Mouse (Mus musculus) megakaryocyte progenitor cell, adult 5-6 weeks (primary cell): ENCODE measurements around the gene Gm498. TPM values are rescaled to one million over a fixed set of nuclear protein-coding genes. Genes with fewer than 3 reads are reported as not detected.

ENCODE experiments used
- ATAC-seq: replicated peaks from 2 replicates; pipeline ENCODE4 v1.8.0; 2016; ENCODE audit warnings: mild to moderate bottlenecking, moderate TSS enrichment, inconsistent platforms; ENCODE audit not compliant: poor library complexity
- total RNA-seq, 2 experiments: library from RNA; stranded (forward) in 1 of 2; stranded (reverse) in 1 of 2; fragments of 157-497, 149-512 nt in 1 of 2; fragments of 200-1000 nt in 1 of 2; gene quantifications; 2 replicates each; pipeline versions ENCODE4 v1.2.3 to v1.2.4; 2015 to 2017

Gene Gm498
- total RNA-seq, 2 experiments from 2014 or later, result not detected

- no peak for ATAC-seq
Observed at GRCm38 (mm10) chr7:143891146-143891545, 24.5 kb downstream of the Gm498 start.

- ATAC-seq, result no peak
Observed at GRCm38 (mm10) chr7:143892361-143892760, 25.7 kb downstream of the Gm498 start.

GRCm38 (mm10) chr7:143900667-143901066, 34.0 kb downstream of the Gm498 start:
- no peak for ATAC-seq

GRCm38 (mm10) chr7:143905176-143905575, 38.5 kb downstream of the Gm498 start:
- ATAC-seq, result no peak

- ATAC-seq, result 0 out of 2 replicates have a peak, but pooled peaks have one; percentile 2
Observed at GRCm38 (mm10) chr7:143905606-143906005, 39.0 kb downstream of the Gm498 start.

- ATAC-seq, result no peak
Observed at GRCm38 (mm10) chr7:143913611-143914010, 47.0 kb downstream of the Gm498 start.

GRCm38 (mm10) chr7:143919031-143919679, 52.5 kb downstream of the Gm498 start:
- no peak for ATAC-seq

- ATAC-seq, result no peak
Observed at GRCm38 (mm10) chr7:143929899-143930298, 63.3 kb downstream of the Gm498 start.

GRCm38 (mm10) chr7:143938647-143939046, 72.0 kb downstream of the Gm498 start:
- ATAC-seq, result no peak

GRCm38 (mm10) chr7:143939476-143939875, 72.8 kb downstream of the Gm498 start:
- no peak for ATAC-seq

GRCm38 (mm10) chr7:143942941-143943691, 76.5 kb downstream of the Gm498 start:
- no peak for ATAC-seq

- no peak for ATAC-seq
Observed at GRCm38 (mm10) chr7:143944421-143944980, 77.9 kb downstream of the Gm498 start.

Other genes starting within 250 kb of the Gm498 start
- 28.1 and 31.6 TPM in 2 replicates for gene Tnfrsf26, start 238.1 kb upstream of the Gm498 start, total RNA-seq (2015)
- 20.1 and 20.5 TPM in 2 replicates for gene Tnfrsf26, start 238.1 kb upstream of the Gm498 start, total RNA-seq (2017)
- gene Tnfrsf22, start 217.2 kb upstream of the Gm498 start, total RNA-seq (2015), result 8.3 and 13.6 TPM in 2 replicates
- 2.8 and 5.7 TPM in 2 replicates for gene Tnfrsf22, start 217.2 kb upstream of the Gm498 start, total RNA-seq (2017)
- 3.9 and 5.8 TPM in 2 replicates for gene Tnfrsf23, start 181.0 kb upstream of the Gm498 start, total RNA-seq (2015)
- gene Tnfrsf23, start 181.0 kb upstream of the Gm498 start, total RNA-seq (2017), result 0.20 and 2.1 TPM in 2 replicates
- 2.7 and 3.4 TPM in 2 replicates for gene Osbpl5, start 109.9 kb upstream of the Gm498 start, total RNA-seq (2015)
- gene Osbpl5, start 109.9 kb upstream of the Gm498 start, total RNA-seq (2017), result 4.4 and 8.6 TPM in 2 replicates
- gene Mrgprg, start 99.8 kb upstream of the Gm498 start, total RNA-seq (2015), result not detected in 2 replicates
- gene Mrgprg, start 99.8 kb upstream of the Gm498 start, total RNA-seq (2017), result not detected in 2 replicates
- gene Mrgpre, start 82.3 kb upstream of the Gm498 start, total RNA-seq (2015), result 1.3 and 2.9 TPM in 2 replicates
- gene Mrgpre, start 82.3 kb upstream of the Gm498 start, total RNA-seq (2017), result 0.17 and 0.95 TPM in 2 replicates
- gene Nadsyn1, start 44.0 kb upstream of the Gm498 start, total RNA-seq (2015), result 4.4 and 7.1 TPM in 2 replicates
- gene Nadsyn1, start 44.0 kb upstream of the Gm498 start, total RNA-seq (2017), result 9.2 and 9.5 TPM in 2 replicates
- gene Dhcr7, start 43.7 kb upstream of the Gm498 start, total RNA-seq (2015), result 26.3 and 29.4 TPM in 2 replicates
- gene Dhcr7, start 43.7 kb upstream of the Gm498 start, total RNA-seq (2017), result 10.9 and 13.2 TPM in 2 replicates
- gene Shank2, start 135.1 kb downstream of the Gm498 start, total RNA-seq (2015), result not detected in 2 replicates
- not detected in 2 replicates for gene Shank2, start 135.1 kb downstream of the Gm498 start, total RNA-seq (2017)